Mouse (Mus musculus) NIH3T3 (cell line): ENCODE measurements at regions not wholly inside any gene's neighbourhood (a gene's known extent, or its start where the extent isn't known, plus 50 kb on each side); places are given as distances from the start of the nearest gene placed in this dataset.

Experiments
- DNase-seq: peaks from one replicate; pipeline ENCODE4 v3.0.0-alpha.2; 2012; ENCODE audit warnings: low read depth

DNA sequence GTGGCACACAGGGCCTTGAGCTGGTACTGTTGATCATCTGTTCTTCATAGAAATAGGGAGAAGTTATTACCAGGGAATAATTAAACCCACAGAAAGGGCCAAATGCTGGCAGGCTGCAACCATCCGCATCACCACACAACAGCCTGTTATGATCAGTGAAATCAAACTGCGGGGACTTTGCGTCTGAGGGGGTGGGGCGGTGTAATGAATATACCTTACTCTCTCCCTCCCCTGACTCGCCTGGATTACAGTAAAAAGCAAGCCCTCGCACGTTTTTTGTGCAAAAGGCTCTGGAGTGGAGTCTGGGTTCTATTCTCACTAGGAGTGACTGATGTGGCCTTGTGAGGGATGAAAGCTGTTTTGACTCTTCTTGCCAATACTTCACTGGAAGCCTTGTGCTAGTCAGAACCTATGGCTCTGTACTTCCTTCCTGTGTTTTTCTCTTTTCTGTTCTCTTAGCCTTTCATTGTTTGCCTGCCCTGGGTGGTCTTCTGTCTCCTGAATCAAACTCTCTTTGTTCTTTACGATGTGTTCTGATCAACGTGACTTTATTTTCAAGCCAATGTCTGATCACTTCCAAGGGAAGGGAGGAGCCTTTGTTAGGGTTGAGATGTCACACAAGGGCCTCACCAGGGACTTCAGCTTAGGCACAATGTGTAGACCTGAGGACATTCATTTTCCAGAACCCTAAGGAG is 172.4 kb downstream of the Dact1 start:
- peak; percentile 41 for DNase-seq

DNA sequence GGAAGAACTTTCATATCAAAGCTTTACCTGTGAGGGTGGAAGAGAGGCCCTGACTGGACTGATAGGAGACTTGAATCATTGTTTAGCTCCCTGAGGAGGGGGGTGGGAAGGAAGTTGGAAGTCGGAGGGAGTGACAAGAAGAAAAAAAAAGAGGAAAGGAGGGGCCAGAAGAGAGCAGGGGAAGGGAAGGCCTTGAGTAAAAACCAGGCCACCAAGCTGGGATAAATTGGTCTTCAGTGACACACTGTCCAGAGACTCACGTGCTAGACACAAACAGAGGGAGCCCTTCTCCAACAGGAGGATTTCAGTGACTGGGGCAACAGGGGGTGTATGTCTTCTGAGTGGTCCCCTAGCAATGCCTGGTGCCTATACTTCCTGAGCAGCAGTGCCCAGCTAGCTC is 172.9 kb downstream of the Dact1 start:
- no peak for DNase-seq

- DNase-seq, result peak; percentile 63
Observed at GRCm38 (mm10) chr12:71483536-71484165, 174.0 kb downstream of the Dact1 start.

GRCm38 (mm10) chr12:71484286-71484685 is 174.6 kb downstream of the Dact1 start:
- no peak for DNase-seq

DNA sequence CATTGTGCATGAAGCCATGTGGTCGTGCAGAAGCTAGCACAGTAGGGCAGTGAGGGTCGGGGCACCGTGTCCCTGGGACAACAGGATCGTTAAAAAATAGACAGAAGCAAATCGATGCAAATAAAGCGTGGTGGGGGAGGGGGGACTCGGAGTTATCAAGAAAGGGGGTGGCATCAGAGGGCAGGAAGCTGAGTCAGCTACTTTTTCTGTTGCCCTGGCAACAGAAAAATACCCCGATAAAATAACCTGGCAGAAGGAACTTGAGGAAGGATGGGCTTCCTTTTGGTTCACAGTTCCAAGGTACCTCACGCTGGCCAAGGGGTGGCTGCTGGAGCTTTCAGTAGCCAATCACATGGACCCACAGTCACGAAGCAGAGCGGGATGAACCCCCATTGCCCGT is 176.4 kb downstream of the Dact1 start:
- no peak for DNase-seq

DNA sequence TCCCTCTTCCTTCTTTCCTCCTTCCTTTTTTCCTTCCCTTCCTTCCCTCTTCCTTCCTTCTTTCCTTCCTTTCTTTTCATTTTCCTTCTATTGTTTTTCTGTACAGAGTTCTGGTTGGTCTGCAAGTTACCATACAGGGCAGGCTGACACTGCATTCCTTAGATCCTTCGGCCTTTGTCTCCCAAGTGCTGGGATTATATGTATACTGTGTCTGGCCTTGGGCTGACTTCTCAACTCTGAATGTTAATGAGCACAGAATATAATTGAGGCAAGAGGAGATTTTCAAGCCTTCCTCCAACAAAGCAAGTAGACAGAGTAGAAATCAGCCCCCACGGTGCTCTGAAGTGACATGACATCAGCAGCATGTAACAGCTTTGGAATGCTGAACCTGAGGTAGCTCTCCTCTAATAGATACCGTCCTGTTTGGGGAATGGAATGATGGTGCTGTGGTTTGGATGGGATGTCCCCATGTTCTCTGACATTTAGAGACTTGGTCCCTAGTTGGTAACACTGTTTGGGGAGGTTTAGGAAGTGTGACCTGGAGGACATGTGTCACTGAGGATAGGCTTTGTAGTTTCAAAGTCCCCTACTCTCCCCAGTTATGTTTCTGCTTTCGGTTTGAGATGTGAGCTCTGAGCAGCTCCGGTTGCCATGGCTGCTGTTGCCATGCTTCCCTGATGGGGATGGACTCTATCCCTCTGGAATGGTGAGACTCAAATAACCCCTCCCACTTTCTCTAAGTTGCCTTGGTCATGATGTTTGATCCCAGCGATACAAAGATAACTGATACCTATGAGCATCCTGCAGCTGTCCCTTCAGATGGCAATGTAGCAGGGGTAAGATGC is 178.1 kb downstream of the Dact1 start:
- no peak for DNase-seq

GRCm38 (mm10) chr12:71489295-71489694 is 179.6 kb downstream of the Dact1 start:
- DNase-seq, result no peak

DNA sequence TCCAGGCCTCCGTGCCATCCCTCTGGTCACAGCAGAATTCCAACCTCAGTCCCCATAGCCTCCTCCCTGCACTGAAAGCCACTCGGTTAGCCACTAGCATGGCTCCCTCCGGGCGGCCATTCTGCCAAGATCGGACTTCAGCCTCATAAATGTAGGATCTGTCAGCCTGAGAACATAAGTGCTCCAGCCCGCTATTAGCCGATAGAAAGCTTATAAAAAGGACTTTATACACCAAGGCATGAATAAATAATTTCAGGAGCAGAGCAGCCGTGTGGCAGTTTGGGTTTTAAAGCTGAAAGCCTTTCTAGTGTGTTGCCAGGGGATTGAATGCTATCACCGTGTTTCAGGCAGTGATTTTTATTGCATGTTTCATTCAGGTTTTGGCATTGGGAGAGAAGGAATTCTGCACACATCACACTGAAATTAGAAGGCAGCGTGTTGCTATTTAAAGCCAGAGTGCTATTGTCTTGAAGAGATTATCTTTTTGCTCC is 185.2 kb downstream of the Dact1 start:
- no peak for DNase-seq

GRCm38 (mm10) chr12:71498246-71499029 is 188.8 kb downstream of the Dact1 start:
- DNase-seq, result peak; percentile 40

DNA sequence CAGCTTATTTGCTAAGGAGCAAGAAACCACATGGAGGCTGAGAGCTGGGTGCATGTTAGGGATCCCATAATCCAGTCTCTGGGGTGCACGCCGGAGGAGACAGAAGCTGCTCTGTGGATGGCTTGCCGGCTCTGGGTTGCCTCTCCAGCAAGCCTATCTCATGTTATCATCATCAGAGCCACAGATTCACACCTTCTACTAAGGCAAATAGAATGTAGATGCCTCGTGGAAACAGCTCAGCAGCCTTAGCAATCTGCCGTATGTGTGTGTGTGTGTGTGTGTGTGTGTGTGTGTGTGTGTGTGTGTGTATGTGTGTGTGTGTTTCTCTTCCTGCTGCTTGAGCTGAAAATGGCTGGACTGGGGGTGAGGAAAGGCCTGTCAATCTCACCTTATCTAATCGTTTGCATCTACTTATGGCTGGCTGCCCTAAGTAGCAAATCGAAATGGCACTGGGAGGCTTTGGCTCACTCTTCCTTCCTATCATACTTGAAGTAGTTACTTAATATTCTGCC is 191.7 kb downstream of the Dact1 start:
- no peak for DNase-seq

- no peak for DNase-seq
Observed at GRCm38 (mm10) chr12:71503265-71503664, 193.6 kb downstream of the Dact1 start.

GRCm38 (mm10) chr12:71506206-71506605 is 196.5 kb downstream of the Dact1 start:
- DNase-seq, result no peak

DNA sequence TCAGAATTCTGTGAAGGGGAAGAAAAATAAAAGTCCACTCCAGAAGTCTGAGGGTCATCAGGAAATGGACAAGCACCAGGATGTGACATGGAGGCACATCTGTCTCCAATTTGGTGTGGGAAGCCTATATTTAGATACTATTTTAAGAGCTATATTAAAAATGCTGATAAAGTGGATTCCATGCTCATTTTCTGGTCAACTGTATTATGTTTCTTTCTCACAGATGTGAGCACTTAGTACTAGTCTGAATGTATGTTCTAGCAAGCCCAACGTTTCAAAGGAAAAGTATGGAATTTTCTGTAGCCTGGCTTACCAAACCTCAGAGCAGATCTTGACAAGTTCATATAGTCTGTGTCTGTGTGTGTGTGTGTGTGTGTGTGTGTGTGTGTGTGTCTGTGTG is 197.0 kb downstream of the Dact1 start:
- peak; percentile 44 for DNase-seq

GRCm38 (mm10) chr12:71512915-71513612 is 203.4 kb downstream of the Dact1 start:
- no peak for DNase-seq

GRCm38 (mm10) chr12:71519520-71519919 is 209.8 kb downstream of the Dact1 start:
- no peak for DNase-seq

- DNase-seq, result peak; percentile 12
Observed at GRCm38 (mm10) chr12:71521936-71522335, 212.3 kb downstream of the Dact1 start.

DNA sequence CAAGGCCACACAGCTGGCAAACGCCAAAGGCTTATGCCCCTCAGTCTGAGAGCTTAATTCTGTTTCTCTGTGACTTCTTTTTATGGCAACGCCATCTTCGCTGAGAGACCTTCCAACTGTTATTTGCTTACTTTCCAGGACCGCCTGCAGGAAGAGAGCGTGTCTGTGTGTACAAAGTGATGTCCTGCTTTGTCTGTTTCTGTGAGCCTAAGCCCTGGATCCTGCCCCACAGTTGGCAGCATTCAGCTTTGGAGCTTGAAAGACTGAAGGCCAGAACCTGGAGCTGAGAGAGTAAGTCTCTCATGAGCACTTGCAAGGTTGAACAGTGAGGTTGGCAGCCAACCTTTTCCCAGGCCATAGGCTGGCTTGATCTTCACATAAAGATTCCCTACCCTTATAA is 212.8 kb downstream of the Dact1 start:
- no peak for DNase-seq

DNA sequence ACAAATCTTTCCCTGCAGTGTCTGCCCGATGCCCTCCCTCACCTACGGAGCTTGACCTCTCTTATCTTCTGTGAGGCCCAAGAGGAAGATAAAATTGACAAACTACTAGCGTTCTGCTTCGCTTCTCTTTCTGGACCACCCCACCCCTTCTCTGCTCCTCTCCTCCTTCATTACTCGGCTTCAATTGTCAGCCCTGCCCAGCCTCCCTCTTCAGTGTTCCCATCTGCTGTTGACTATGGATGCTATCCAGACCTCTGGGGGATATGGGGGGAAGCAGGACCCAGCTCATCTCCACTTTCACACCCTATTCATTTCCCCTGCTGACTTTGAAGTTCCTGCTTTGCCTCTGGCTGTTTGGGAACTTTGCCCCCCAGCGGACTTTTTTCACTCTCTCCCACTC is 214.5 kb downstream of the Dact1 start:
- no peak for DNase-seq

DNA sequence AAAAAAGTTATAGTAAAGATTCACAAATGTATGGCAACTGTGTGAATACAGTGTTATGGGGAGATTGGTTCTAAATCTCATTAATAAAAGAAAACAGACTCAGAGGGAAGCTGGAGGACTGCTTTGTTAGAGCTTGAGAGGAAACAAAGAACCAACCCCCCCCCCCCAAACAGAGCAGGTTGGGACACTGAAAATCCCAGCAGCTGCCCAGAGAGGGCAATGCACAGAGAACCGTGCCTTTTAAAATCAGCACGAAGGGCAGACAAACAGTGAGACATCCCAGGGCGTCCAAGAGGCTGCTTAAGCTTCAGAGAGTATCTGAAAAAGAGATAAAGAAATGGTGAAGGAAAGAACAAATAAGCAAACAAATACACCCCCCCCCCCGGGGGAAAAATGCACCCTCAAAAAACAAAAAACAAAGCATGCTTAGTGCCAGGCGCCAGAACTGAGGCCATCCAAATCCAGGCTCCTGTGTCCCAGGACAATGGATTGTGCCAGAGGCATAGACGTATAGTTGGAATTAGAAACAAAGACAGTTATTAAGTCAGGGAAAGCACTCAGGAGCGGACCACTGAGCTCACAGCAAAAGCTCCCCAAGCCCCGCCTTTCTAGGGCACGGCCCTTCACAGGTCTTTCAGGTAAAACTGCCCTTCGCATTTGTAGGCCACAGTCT is 215.7 kb downstream of the Dact1 start:
- no peak for DNase-seq

DNA sequence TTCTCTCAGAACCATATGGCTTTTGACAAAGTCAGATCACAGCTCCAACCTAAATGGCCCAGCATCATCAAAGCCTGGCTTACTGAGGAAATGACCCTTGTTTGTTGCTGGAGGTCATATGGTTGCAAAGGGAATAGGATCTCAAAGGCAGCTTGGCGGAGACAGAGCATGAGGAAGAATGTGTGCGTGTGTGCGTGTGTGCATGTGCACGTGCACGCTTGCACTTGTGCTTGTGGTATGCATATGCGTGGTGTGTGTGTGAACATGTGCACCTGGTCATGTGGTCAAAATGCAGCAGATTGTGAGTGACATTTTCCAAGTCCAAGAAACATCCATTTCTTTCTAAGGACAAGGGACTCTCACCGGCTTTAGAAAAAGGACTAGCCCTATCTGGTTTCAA is 216.9 kb downstream of the Dact1 start:
- DNase-seq, result no peak

GRCm38 (mm10) chr12:71532161-71532560 is 222.5 kb downstream of the Dact1 start:
- DNase-seq, result no peak
